Mouse (Mus musculus): Measurements from ENCODE around the gene Eras.
"Not testable (repeated sequence)": the region's sequence is repeated elsewhere in the genome, so short reads cannot be mapped to it uniquely, and the experiment has no call there.

Eras gene

DNA sequence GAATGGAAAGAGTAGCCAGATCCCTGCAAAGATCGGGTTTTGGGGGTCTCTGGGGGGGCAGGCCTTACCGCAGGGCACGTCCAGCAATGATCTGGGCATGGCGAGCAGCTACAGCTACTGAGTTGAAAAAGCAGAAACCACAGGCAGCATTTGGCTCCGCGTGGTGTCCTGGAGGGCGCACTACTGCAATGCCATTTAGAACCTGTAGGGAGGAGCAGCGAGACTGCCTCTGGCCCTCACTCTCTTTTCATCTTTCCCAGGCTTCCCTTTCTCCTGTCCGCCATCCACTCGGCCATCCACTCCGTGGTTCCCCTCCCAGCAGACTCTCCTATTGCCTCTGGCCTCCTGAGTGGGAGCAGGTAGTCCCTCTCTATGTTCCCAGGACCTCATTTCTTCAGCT is 8.5 kb upstream of the Eras start:
- no peak for DNase-seq (ENCODE audit: low read depth, low spot score)
- no peaks in the 10 kb centered on the region for H3K27me3 ChIP-seq (ENCODE audit: control insufficient read depth, insufficient read depth, low read length, poor library complexity, severe bottlenecking)
- no peaks in the 10 kb centered on the region; the same call in 1 of the 2 replicates for H3K36me3 ChIP-seq (ENCODE audit: control insufficient read depth, insufficient read depth, low read length, poor library complexity, severe bottlenecking)

DNA sequence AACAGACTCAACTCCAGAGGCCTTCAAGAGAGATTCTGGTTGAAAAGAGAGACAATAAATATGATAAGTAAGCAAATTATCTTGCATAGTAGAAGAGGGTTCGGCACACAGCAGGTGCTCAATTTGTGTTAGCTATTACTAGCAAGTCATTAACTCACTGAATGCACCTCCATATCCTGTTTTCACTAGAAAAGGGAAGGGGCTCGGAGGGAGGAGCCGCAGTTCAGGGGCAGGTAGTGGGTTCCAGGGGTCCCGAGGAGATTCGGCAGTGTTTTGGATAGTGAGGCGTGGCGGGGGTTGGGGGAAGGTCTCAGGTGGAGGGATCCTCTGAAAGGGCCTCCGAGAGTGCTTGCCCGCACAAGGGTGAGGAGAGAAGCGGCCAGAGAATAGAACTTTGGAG is 1.3 kb downstream of the Eras start:
- DNase-seq (ENCODE audit: low read depth, low spot score) = no peak
- Histone ChIP-seq H3K36me3 (ENCODE audit: control insufficient read depth, insufficient read depth, low read length, poor library complexity, severe bottlenecking) (no peaks in the 10 kb centered on the region), H3K27me3 (ENCODE audit: control insufficient read depth, insufficient read depth, low read length, poor library complexity, severe bottlenecking) (no peaks in the 10 kb centered on the region)

DNA sequence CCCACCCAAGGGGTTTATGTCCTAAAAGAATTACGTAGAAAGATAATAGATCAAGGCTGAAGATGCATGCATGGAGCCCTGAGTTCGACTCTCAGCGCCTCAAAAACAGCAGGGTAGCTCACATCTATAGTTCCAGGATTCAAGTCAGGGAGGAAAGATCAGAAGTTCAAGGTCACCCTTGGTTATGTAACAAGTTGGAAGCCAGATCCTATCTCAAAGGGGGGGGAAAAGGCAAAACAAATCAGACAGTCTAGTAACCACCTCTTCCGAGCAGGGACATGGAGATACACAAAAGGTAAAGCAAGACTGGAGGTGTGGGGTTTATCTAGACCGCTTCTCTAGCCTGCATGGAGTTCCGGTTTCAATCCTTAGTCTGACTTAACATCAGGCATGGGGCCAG is 2.1 kb downstream of the Eras start:
- DNase-seq (ENCODE audit: low read depth, low spot score) = no peak
- no peaks in the 10 kb centered on the region for H3K27me3 ChIP-seq (ENCODE audit: control insufficient read depth, insufficient read depth, low read length, poor library complexity, severe bottlenecking)
- H3K36me3 ChIP-seq (ENCODE audit: control insufficient read depth, insufficient read depth, low read length, poor library complexity, severe bottlenecking) = no peaks in the 10 kb centered on the region

DNA sequence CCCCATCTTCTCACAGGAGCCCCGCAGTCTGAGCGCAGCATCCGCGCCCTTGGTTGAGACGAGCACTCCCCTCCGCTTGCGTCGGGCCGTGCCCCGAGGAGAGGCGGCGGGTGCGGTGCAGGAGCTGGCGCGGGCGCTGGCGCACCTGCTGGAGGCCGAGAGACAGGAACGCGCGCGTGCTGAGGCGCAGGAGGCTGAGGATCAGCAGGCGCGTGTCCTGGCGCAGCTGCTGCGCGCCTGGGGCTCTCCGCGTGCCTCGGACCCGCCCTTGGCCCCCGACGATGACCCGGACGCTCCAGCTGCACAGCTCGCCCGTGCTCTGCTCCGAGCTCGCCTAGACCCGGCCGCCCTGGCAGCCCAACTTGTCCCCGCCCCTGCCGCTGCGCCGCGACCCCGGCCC is 6.4 kb downstream of the Eras start:
- no peak for DNase-seq (ENCODE audit: low read depth, low spot score)
- H3K36me3 ChIP-seq (ENCODE audit: control insufficient read depth, insufficient read depth, low read length, poor library complexity, severe bottlenecking) = no peaks in the 10 kb centered on the region
- H3K27me3 ChIP-seq (ENCODE audit: control insufficient read depth, insufficient read depth, low read length, poor library complexity, severe bottlenecking) = no peaks in the 10 kb centered on the region

DNA sequence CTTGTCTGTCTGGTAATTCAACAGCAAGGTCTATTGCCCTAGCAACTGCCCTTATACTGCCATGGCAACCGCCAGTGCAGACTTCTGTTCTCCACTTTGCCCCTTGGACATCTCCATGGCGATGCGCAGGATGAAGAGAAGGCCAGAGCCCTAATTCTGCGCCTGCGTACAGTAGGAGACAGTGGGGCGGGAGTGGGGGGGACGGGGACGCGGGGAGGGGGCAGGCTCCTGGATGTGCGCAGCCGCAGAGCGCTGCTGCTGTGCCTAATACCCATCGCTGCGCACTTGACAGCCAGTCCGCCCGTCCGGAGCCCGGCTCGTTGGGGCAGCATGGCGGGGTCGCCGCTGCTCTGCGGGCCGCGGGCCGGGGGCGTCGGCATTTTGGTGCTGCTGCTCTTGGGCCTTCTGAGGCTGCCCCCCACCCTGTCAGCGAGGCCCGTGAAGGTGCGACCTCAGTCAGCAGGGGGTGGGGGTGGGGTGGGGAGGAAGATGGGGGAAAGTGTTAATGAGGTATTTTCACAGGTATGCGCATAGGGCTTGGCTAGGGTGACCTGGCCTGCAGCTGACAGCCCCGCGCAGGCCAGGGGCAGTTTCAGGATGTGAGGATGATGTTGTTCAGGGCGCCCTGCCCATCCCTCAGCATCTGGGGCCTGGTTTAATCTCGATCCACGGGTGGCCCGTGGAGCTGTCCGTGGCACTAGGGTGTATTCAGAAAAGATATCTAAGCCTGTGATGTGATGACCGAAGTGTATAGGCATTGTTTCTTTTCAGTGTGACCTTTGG is 8.6 kb downstream of the Eras start, which contains the start of gene Pcsk1n:
Gene Pcsk1n, plus strand, starts transcription at position 222 of the 783 bp plus-strand sequence.
- no peak for DNase-seq (ENCODE audit: low read depth, low spot score)
- Histone ChIP-seq H3K27me3 (ENCODE audit: control insufficient read depth, insufficient read depth, low read length, poor library complexity, severe bottlenecking) (no peaks in the 10 kb centered on the region), H3K36me3 (ENCODE audit: control insufficient read depth, insufficient read depth, low read length, poor library complexity, severe bottlenecking) (no peaks in the 10 kb centered on the region)

DNA sequence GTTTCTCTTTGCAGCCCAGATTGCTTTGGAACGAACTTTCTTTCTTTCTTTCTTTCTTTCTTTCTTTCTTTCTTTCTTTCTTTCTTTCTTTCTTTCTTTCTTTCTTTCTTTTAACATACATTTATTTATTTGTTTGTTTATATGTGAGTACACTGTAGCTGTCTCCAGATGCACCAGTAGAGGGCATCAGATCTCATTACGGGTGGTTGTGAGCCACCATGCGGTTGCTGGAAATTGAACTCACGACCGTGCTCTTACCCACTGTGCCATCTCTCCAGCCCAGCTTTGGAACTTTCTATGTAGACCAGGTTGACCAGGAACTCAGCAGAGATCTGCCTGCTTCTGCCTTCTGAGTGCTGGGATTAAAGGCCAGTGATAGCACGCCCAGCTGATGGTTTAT is 10.4 kb downstream of the Eras start:
- not testable (repeated sequence) for DNase-seq (ENCODE audit: low read depth, low spot score); H3K36me3 ChIP-seq (ENCODE audit: control insufficient read depth, insufficient read depth, low read length, poor library complexity, severe bottlenecking); H3K27me3 ChIP-seq (ENCODE audit: control insufficient read depth, insufficient read depth, low read length, poor library complexity, severe bottlenecking)

DNA sequence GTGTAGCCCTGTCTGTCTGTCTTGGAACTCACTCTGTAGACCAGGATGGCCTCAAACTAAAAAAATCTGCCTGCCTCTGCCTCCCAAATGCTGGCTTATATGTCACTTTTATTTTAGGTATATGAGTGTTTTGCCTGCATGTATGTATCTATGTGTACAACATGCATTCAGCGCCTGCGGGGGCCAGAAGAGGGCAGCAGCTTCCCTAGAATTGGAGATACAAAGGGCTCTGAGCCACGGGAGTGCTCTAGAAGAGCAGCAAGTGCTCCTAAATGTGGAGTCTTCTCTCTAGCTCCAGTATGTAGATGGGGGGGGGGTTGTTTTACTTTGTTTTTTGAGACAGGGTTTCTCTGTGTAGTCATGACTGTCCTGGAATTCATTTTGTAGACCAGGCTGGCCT is 12.7 kb downstream of the Eras start:
- not testable (repeated sequence) for H3K36me3 ChIP-seq (ENCODE audit: control insufficient read depth, insufficient read depth, low read length, poor library complexity, severe bottlenecking); H3K27me3 ChIP-seq (ENCODE audit: control insufficient read depth, insufficient read depth, low read length, poor library complexity, severe bottlenecking); DNase-seq (ENCODE audit: low read depth, low spot score)

DNA sequence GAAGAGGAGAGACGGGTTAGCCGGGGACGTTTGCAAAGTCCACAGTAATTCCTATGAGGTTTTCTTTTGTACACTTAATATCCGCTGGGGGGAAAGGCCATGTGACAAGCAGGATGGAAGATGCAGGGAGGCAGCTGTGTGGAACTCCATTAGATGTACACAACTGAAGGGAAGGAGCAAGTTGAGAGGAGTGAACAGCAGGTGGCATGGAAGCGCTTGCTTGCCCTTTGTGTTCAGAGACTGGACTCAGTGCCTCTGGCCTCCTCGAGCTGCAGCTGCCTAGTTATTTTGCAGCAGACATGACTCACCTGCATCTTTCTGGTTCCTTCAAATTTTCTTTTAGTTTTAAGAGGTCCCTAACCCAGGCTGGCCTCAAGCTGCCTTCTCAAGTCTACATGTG is 17.9 kb downstream of the Eras start:
- no peak for DNase-seq (ENCODE audit: low read depth, low spot score)
- Histone ChIP-seq H3K36me3 (ENCODE audit: control insufficient read depth, insufficient read depth, low read length, poor library complexity, severe bottlenecking) (no peaks in the 10 kb centered on the region), H3K27me3 (ENCODE audit: control insufficient read depth, insufficient read depth, low read length, poor library complexity, severe bottlenecking) (no peaks in the 10 kb centered on the region)

DNA sequence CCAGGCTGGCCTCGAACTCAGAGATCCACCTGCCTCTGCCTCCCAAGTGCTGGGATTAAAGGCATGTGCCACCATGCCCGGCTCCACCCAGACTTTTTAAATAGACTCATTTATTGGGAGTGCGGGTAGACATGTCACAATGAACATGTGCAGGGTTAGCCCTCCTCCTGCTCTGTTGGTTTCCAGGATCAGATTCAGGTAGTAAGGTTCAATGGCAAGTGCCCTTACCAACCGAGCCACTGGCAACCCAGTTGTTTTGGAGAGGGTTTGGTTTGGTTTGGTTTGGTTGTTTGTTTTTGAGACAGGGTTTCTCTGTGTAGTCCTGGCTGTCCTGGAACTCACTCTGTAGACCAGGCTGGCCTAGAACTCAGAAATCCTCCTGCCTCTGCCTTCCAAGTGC is 19.2 kb downstream of the Eras start, which contains the start of gene Gm10490:
Gene Gm10490, plus strand, starts transcription at position 301 of the 400 bp plus-strand sequence.
- DNase-seq (ENCODE audit: low read depth, low spot score); H3K36me3 ChIP-seq (ENCODE audit: control insufficient read depth, insufficient read depth, low read length, poor library complexity, severe bottlenecking); H3K27me3 ChIP-seq (ENCODE audit: control insufficient read depth, insufficient read depth, low read length, poor library complexity, severe bottlenecking): not testable (repeated sequence)

DNA sequence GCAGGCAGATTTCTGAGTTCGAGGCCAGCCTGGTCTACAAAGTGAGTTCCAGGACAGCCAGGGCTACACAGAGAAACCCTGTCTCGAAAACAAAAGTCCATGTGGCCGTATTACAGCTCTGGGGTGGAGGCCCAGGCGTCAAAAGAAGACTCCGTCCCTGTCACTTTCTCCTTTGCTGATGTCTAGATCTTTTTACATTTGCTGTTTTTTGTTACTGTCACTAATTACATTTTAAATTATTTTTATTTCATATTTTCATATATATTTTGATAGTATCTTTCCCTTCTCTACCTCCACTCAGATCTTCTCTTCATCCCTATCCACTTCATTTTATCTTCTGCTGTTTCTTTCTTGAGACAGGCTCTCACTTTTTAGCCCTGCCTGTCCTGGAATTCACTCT is 20.7 kb downstream of the Eras start, which contains the start of gene Gm10491:
Gene Gm10491, minus strand, starts transcription at position 101 of the 400 bp plus-strand sequence.
- DNase-seq (ENCODE audit: low read depth, low spot score) = no peak
- 0 out of 2 replicates have a peak, but pooled peaks cover 2% of the 10 kb centered on the region for H3K36me3 ChIP-seq (ENCODE audit: control insufficient read depth, insufficient read depth, low read length, poor library complexity, severe bottlenecking)
- no peaks in the 10 kb centered on the region for H3K27me3 ChIP-seq (ENCODE audit: control insufficient read depth, insufficient read depth, low read length, poor library complexity, severe bottlenecking)

DNA sequence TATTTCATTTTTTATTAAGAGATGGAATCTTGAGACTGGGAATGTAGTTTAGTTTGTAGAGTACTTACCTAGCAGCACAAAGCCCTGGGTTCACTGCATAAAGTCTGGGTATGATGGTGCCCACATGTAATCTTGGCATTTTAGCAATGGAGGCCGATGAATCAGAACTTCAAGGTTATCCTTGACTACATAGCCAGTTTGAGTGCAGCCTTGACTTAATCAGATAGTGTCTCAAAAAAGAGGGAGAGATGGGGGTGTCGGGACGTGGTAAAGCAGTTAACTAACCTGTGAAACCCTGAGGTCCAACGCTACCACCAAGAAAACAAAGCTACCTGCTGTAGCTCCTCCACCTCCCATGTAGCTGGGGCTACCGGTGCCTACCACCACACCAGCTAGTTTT is 24.0 kb downstream of the Eras start:
- Histone ChIP-seq H3K27me3 (ENCODE audit: control insufficient read depth, insufficient read depth, low read length, poor library complexity, severe bottlenecking) (no peaks in the 10 kb centered on the region), H3K36me3 (ENCODE audit: control insufficient read depth, insufficient read depth, low read length, poor library complexity, severe bottlenecking) (0 out of 2 replicates have a peak, but pooled peaks cover 2% of the 10 kb centered on the region)
- no peak for DNase-seq (ENCODE audit: low read depth, low spot score)

DNA sequence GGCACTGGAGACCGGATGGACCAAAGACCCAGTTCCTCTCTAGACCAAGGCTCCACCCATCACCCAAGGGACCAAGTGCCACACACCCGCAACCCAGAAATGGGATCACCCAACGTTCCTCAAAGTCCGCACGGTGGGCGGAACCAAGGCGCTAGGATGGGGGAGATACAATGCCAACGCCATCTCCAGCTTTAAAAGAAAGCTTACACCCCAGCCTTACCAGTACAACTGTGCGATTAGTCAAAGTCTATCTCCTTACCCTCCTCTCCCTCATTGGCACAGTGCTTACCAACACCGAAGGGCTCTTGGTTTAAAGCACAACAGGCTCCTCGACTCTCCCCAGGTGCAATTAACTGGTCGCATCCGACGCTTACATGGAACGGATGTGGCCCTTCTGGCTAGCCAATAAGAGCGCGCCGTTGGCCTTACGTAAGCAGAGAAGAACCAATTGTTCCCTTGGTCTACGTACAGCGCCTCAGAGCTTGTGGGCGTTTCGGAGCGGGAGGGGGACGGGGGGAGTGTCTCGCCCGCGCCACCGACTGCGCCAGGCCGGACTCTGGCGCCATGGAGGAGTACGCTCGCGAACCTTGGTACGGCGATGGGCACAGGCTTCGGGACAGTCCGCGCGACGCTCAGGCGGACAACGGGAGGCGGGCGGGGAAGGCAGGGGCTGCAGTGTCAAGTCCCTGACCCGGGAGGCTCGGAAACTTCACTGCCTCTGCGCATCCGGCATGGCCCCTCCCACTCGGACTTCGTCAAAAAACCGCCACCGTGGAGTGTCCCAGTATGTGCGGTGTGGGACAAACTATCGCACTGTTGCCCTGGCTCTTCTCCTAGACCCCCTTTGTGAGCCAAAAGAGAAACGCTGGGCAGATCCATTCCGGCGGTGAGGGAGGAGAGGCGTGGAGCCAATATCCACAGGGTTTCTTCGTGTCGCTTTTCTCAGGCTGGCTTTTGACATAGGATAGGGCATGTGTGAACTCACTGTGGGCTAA is 29.2 kb downstream of the Eras start, which contains the start of the genes Pqbp1 and Timm17b:
Gene Pqbp1, minus strand, starts transcription at position 390 of the 995 bp plus-strand sequence.
Gene Timm17b, plus strand, starts transcription at position 478 of the 995 bp plus-strand sequence.
- DNase-seq (ENCODE audit: low read depth, low spot score) = peak; percentile 94
- Histone ChIP-seq H3K36me3 (ENCODE audit: control insufficient read depth, insufficient read depth, low read length, poor library complexity, severe bottlenecking) (peaks cover 9% of the 10 kb centered on the region; the same call in 1 of the 2 replicates), H3K27me3 (ENCODE audit: control insufficient read depth, insufficient read depth, low read length, poor library complexity, severe bottlenecking) (no peaks in the 10 kb centered on the region)

DNA sequence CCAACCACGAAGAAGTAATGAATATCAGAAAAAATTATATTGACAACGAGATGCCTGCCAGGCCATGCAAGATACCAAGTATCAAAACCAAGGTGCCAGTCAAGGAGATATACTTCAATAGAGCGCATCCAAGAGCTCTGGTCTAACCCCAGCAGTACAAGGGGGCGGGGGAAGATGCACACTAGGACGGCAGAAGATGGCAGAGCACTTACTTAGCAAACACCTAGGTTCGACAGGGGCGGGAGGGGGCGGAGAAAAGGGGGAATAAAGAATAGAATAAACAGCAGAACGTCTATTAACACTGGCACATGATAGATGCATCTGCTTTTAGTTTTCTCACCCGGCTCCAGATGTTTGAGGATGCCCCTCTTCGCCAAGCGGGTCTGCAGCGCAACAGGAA is 30.2 kb downstream of the Eras start:
- peak; percentile 75 for DNase-seq (ENCODE audit: low read depth, low spot score)
- peaks cover 9% of the 10 kb centered on the region; the same call in 1 of the 2 replicates for H3K36me3 ChIP-seq (ENCODE audit: control insufficient read depth, insufficient read depth, low read length, poor library complexity, severe bottlenecking)
- H3K27me3 ChIP-seq (ENCODE audit: control insufficient read depth, insufficient read depth, low read length, poor library complexity, severe bottlenecking) = no peaks in the 10 kb centered on the region

DNA sequence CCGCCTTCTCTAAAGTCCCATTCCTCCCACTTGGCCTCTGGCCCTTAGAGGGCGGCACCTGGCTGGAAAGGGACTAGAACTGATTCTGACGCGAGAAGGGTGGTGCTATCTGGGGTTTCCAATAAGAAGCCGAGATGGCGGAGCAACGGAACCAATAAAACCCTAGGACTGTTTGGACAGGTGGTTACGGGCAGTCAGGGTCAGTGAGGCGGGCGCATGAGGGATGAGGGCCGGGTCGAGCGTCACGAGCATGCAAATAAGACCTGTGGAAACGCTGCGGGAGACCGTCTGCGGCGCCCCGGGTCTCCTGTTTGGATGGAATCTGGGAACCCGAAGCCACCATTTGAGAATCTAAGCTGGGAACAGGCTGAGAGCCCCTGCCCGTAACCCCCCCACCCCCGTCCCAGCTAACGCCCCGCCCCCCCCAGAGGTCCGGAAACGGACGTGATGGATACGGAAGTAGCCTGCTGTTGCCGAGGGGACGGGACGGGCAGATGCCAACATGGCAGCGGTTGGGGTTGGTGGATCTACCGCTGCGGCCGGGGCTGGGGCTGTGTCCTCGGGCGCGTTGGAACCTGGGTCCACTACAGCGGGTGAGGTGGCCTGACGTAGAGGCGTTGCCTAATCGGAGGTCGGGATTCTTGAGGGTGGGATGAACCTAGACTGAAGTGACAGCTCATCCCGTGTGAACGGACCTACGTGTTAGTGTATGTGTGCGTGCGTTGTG is 44.4 kb downstream of the Eras start, which contains the start of gene Slc35a2:
Gene Slc35a2, plus strand, starts transcription at position 188 of the 727 bp plus-strand sequence.
- Histone ChIP-seq H3K36me3 (ENCODE audit: control insufficient read depth, insufficient read depth, low read length, poor library complexity, severe bottlenecking) (no peaks in the 10 kb centered on the region; the same call in 1 of the 2 replicates), H3K27me3 (ENCODE audit: control insufficient read depth, insufficient read depth, low read length, poor library complexity, severe bottlenecking) (no peaks in the 10 kb centered on the region)
- DNase-seq (ENCODE audit: low read depth, low spot score) = peak; percentile 87
